Mouse (Mus musculus): ENCODE measurements around the gene Mrpl11. TPM values are rescaled to one million over a fixed set of nuclear protein-coding genes. Genes with fewer than 3 reads are reported as not detected.
A peak's percentile ranks its signal among the peaks of the same experiment; 100 is the strongest.

Mrpl11 gene
- 153 and 161 TPM in 2 replicates for polyA plus RNA-seq (2016; fragmentation: Nextera tagmentation; extraction: Ambion mirVana)

GRCm38 (mm10) chr19:4961928-4962601 is at the start of gene Mrpl11:
Gene Mrpl11, plus strand, starts transcription at chr19:4962147.
- H3K27me3 ChIP-seq (ENCODE audit: poor library complexity, severe bottlenecking): no peaks in the 10 kb centered on the region
- under 1% methylated on average over 34 of the region's 34 CpGs for WGBS
- peak; percentile 87 for DNase-seq (ENCODE audit: extremely low spot score, low spot score)
- H3K4me1 ChIP-seq: peaks cover 13% of the 10 kb centered on the region
- H3K9me3 ChIP-seq: no peaks in the 10 kb centered on the region
- peak within 1 kb of the TSS; percentile 94 for H3K27ac ChIP-seq
- peak within 1 kb of the TSS; percentile 89 for H3K4me3 ChIP-seq
- H3K36me3 ChIP-seq (replicated peaks): peaks cover 31% of the 10 kb centered on the region

- H3K4me3 ChIP-seq: no peak overlapping the region
- H3K4me1 ChIP-seq: no peaks in the 10 kb centered on the region
- peaks cover 99% of the 10 kb centered on the region for H3K36me3 ChIP-seq (replicated peaks)
- no peaks in the 10 kb centered on the region for H3K9me3 ChIP-seq
- DNase-seq (ENCODE audit: extremely low spot score, low spot score): no peak
- no peak overlapping the region for H3K27ac ChIP-seq
- WGBS: 91% methylated on average over 15 of the region's 15 CpGs
- H3K27me3 ChIP-seq (ENCODE audit: poor library complexity, severe bottlenecking): no peaks in the 10 kb centered on the region
Observed at GRCm38 (mm10) chr19:4915924-4916603, 45.9 kb upstream of the Mrpl11 start.

- Histone ChIP-seq H3K36me3 (replicated peaks) (peaks cover 99% of the 10 kb centered on the region), H3K27me3 (ENCODE audit: poor library complexity, severe bottlenecking) (no peaks in the 10 kb centered on the region), H3K27ac (no peak overlapping the region), H3K9me3 (no peaks in the 10 kb centered on the region), H3K4me3 (no peak overlapping the region), H3K4me1 (no peaks in the 10 kb centered on the region)
- DNase-seq (ENCODE audit: extremely low spot score, low spot score): no peak
- WGBS: 90% methylated on average over 10 of the region's 10 CpGs
Observed at GRCm38 (mm10) chr19:4916827-4917226, 45.1 kb upstream of the Mrpl11 start.

- H3K4me3 ChIP-seq: no peak overlapping the region
- no peaks in the 10 kb centered on the region for H3K27me3 ChIP-seq (ENCODE audit: poor library complexity, severe bottlenecking)
- no peak overlapping the region for H3K27ac ChIP-seq
- DNase-seq (ENCODE audit: extremely low spot score, low spot score): no peak
- WGBS: 84% methylated on average over 6 of the region's 6 CpGs
- no peaks in the 10 kb centered on the region for H3K9me3 ChIP-seq
- peaks cover 100% of the 10 kb centered on the region for H3K36me3 ChIP-seq (replicated peaks)
- no peaks in the 10 kb centered on the region for H3K4me1 ChIP-seq
Observed at GRCm38 (mm10) chr19:4919652-4920051, 42.3 kb upstream of the Mrpl11 start.

GRCm38 (mm10) chr19:4925121-4925860 is 36.7 kb upstream of the Mrpl11 start:
- Histone ChIP-seq H3K9me3 (no peaks in the 10 kb centered on the region), H3K4me1 (peaks cover 25% of the 10 kb centered on the region), H3K27me3 (ENCODE audit: poor library complexity, severe bottlenecking) (no peaks in the 10 kb centered on the region), H3K4me3 (no peak overlapping the region), H3K36me3 (replicated peaks) (peaks cover 64% of the 10 kb centered on the region), H3K27ac (no peak overlapping the region)
- 97% methylated on average over 11 of the region's 11 CpGs for WGBS
- no peak for DNase-seq (ENCODE audit: extremely low spot score, low spot score)

GRCm38 (mm10) chr19:4927904-4928531 is 33.9 kb upstream of the Mrpl11 start, which contains the start of gene Dpp3:
Gene Dpp3, minus strand, starts transcription at chr19:4928287.
- peaks cover 37% of the 10 kb centered on the region for H3K36me3 ChIP-seq (replicated peaks)
- WGBS: under 1% methylated on average over 32 of the region's 32 CpGs
- H3K4me3 ChIP-seq: peak within 1 kb of the TSS; percentile 72
- H3K9me3 ChIP-seq: no peaks in the 10 kb centered on the region
- no peaks in the 10 kb centered on the region for H3K27me3 ChIP-seq (ENCODE audit: poor library complexity, severe bottlenecking)
- DNase-seq (ENCODE audit: extremely low spot score, low spot score): peak; percentile 100
- peak within 1 kb of the TSS; percentile 90 for H3K27ac ChIP-seq
- H3K4me1 ChIP-seq: peaks cover 25% of the 10 kb centered on the region

- peaks cover 25% of the 10 kb centered on the region for H3K4me1 ChIP-seq
- peaks cover 30% of the 10 kb centered on the region for H3K36me3 ChIP-seq (replicated peaks)
- peak overlapping the region; percentile 90 for H3K27ac ChIP-seq
- no peaks in the 10 kb centered on the region for H3K27me3 ChIP-seq (ENCODE audit: poor library complexity, severe bottlenecking)
- WGBS: 64% methylated on average over 5 of the region's 5 CpGs
- H3K9me3 ChIP-seq: no peaks in the 10 kb centered on the region
- no peak for DNase-seq (ENCODE audit: extremely low spot score, low spot score)
- H3K4me3 ChIP-seq: peak overlapping the region; percentile 72
Observed at GRCm38 (mm10) chr19:4928781-4929180, 33.2 kb upstream of the Mrpl11 start.

GRCm38 (mm10) chr19:4936896-4937295 is 25.1 kb upstream of the Mrpl11 start:
- H3K4me3 ChIP-seq: no peak overlapping the region
- no peaks in the 10 kb centered on the region for H3K9me3 ChIP-seq
- no peaks in the 10 kb centered on the region for H3K36me3 ChIP-seq (replicated peaks)
- peaks cover 14% of the 10 kb centered on the region for H3K27me3 ChIP-seq (ENCODE audit: poor library complexity, severe bottlenecking)
- DNase-seq (ENCODE audit: extremely low spot score, low spot score): no peak
- no peak overlapping the region for H3K27ac ChIP-seq
- H3K4me1 ChIP-seq: peaks cover under 1% of the 10 kb centered on the region; the same call in 1 of the 2 replicates
- 89% methylated on average over 2 of the region's 2 CpGs for WGBS

- no peak for DNase-seq (ENCODE audit: extremely low spot score, low spot score)
- 90% methylated on average over 17 of the region's 17 CpGs for WGBS
- H3K4me1 ChIP-seq: peaks cover 8% of the 10 kb centered on the region
- H3K27ac ChIP-seq: no peak overlapping the region
- H3K27me3 ChIP-seq (ENCODE audit: poor library complexity, severe bottlenecking): peaks cover 22% of the 10 kb centered on the region
- no peaks in the 10 kb centered on the region for H3K36me3 ChIP-seq (replicated peaks)
- H3K9me3 ChIP-seq: no peaks in the 10 kb centered on the region
- H3K4me3 ChIP-seq: no peak overlapping the region
Observed at GRCm38 (mm10) chr19:4937444-4938310, 24.3 kb upstream of the Mrpl11 start.

GRCm38 (mm10) chr19:4942551-4943252 is 19.2 kb upstream of the Mrpl11 start, which contains the start of gene Peli3:
Gene Peli3, minus strand, starts transcription at chr19:4943127.
- H3K4me3 ChIP-seq: peak within 1 kb of the TSS; percentile 83
- H3K27me3 ChIP-seq (ENCODE audit: poor library complexity, severe bottlenecking): peaks cover 35% of the 10 kb centered on the region
- H3K9me3 ChIP-seq: no peaks in the 10 kb centered on the region
- no peaks in the 10 kb centered on the region for H3K36me3 ChIP-seq (replicated peaks)
- peaks cover 26% of the 10 kb centered on the region for H3K4me1 ChIP-seq
- under 1% methylated on average over 55 of the region's 55 CpGs for WGBS
- DNase-seq (ENCODE audit: extremely low spot score, low spot score): peak; percentile 83
- peak within 1 kb of the TSS; percentile 77 for H3K27ac ChIP-seq

- no peak for DNase-seq (ENCODE audit: extremely low spot score, low spot score)
- WGBS: 9% methylated on average over 13 of the region's 13 CpGs
- peak overlapping the region; percentile 83 for H3K4me3 ChIP-seq
- peaks cover 35% of the 10 kb centered on the region for H3K27me3 ChIP-seq (ENCODE audit: poor library complexity, severe bottlenecking)
- no peaks in the 10 kb centered on the region for H3K36me3 ChIP-seq (replicated peaks)
- peak overlapping the region; percentile 77 for H3K27ac ChIP-seq
- H3K9me3 ChIP-seq: no peaks in the 10 kb centered on the region
- peaks cover 27% of the 10 kb centered on the region for H3K4me1 ChIP-seq
Observed at GRCm38 (mm10) chr19:4943253-4943588, 18.7 kb upstream of the Mrpl11 start.
